Mouse (Mus musculus): ENCODE measurements at regions not wholly inside any gene's neighbourhood (a gene's known extent, or its start where the extent isn't known, plus 50 kb on each side); places are given as distances from the start of the nearest gene placed in this dataset.

DNA sequence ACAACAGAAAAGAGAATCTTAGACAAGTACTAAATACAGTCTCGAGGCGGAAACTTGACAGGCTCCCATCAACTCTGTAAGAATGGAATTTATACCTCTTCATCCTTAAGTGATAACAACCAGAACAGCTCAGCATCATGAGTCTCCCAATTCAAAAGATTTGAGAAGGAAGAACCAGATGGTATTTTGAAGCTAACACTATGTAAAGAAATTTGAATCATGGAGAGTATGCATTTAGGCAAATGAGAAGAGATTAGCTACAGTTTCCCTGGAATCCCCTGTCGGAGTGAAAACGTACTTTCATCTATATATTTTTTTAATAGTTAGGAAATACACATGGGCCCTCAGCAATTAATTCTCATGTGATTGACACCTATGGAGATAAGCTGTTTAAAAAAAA, 140.9 kb downstream of the Nrip1 start:
- Histone ChIP-seq H3K36me3 (ENCODE audit: control insufficient read depth, insufficient read depth, low read length) (no peaks in the 10 kb centered on the region), H3K4me1 (ENCODE audit: control insufficient read depth, insufficient read depth, low read length) (peaks cover 3% of the 10 kb centered on the region; the same call in 1 of the 2 replicates), H3K27ac (ENCODE audit: insufficient read depth, low read depth, low read length) (no peak overlapping the region), H3K27me3 (replicated peaks; ENCODE audit: control insufficient read depth, insufficient read depth, low read length) (no peaks in the 10 kb centered on the region), H3K4me3 (ENCODE audit: insufficient read depth, low read depth, low read length) (no peak overlapping the region)
- no peak for DNase-seq
- no peak for TF ChIP-seq CTCF (conservative IDR thresholded peaks at IDR 0.05; ENCODE audit: insufficient read depth, insufficient read length, low read depth, low read length)
- no peak for TF ChIP-seq POLR2A (IDR thresholded peaks at IDR 0.05; ENCODE audit: low read depth, low read length)
- 87% methylated on average over 4 of the region's 4 CpGs for WGBS

- Histone ChIP-seq H3K36me3 (ENCODE audit: control insufficient read depth, insufficient read depth, low read length) (no peaks in the 10 kb centered on the region), H3K4me3 (ENCODE audit: insufficient read depth, low read depth, low read length) (no peak overlapping the region), H3K4me1 (ENCODE audit: control insufficient read depth, insufficient read depth, low read length) (peaks cover 3% of the 10 kb centered on the region; the same call in 1 of the 2 replicates), H3K27me3 (replicated peaks; ENCODE audit: control insufficient read depth, insufficient read depth, low read length) (no peaks in the 10 kb centered on the region), H3K27ac (ENCODE audit: insufficient read depth, low read depth, low read length) (no peak overlapping the region)
- peak; percentile 26 for DNase-seq
- WGBS: 61% methylated on average over 3 of the region's 3 CpGs
- TF ChIP-seq CTCF (conservative IDR thresholded peaks at IDR 0.05; ENCODE audit: insufficient read depth, insufficient read length, low read depth, low read length): no peak
- TF ChIP-seq POLR2A (IDR thresholded peaks at IDR 0.05; ENCODE audit: low read depth, low read length): no peak
Measured at GRCm38 (mm10) chr16:76232174-76232573, 141.5 kb downstream of the Nrip1 start.

DNA sequence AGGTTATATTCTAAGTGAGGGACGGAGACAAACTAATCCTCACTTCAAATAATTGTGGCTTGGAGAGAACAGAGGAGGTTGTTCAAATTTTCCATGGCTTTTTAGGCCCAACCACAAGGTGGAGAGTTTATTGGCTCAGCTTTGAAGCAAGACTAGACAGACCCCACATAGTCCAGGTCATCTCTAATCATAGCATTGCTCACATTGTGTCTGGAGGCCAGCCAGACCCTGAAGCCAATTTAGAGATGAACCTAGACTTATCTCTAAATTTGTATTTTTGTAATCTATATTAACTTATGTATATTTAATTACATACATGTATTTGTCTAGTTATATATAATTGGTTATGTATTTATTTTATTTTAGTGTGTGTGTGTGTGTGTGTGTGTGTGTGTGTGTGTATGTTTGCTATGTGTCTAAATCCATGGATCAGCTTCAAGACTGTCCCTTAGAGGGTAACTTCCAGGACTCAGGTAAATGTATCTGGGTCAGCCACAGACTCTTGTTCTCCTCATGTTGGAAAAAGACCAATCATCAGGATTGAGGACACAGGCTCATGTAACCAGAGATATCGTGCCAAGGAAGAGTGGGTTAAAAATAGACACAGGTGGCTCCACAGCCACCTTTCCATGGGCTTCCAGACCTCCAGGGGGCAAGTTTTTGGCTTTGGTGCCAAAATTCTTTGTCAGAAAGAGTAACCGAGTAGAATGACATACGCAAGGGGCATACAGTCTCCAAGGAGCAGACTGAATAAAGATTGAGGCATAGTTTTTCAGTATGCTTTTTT, 142.9 kb downstream of the Nrip1 start:
- H3K27me3 ChIP-seq (replicated peaks; ENCODE audit: control insufficient read depth, insufficient read depth, low read length): no peaks in the 10 kb centered on the region
- no peak for TF ChIP-seq POLR2A (IDR thresholded peaks at IDR 0.05; ENCODE audit: low read depth, low read length)
- TF ChIP-seq CTCF (conservative IDR thresholded peaks at IDR 0.05; ENCODE audit: insufficient read depth, insufficient read length, low read depth, low read length): no peak
- peak; percentile 28 for DNase-seq
- no peak overlapping the region for H3K27ac ChIP-seq (ENCODE audit: insufficient read depth, low read depth, low read length)
- peaks cover 9% of the 10 kb centered on the region; the same call in 1 of the 2 replicates for H3K4me1 ChIP-seq (ENCODE audit: control insufficient read depth, insufficient read depth, low read length)
- no peak overlapping the region for H3K4me3 ChIP-seq (ENCODE audit: insufficient read depth, low read depth, low read length)
- H3K36me3 ChIP-seq (ENCODE audit: control insufficient read depth, insufficient read depth, low read length): no peaks in the 10 kb centered on the region
- WGBS: 70% methylated on average over 4 of the region's 4 CpGs

DNA sequence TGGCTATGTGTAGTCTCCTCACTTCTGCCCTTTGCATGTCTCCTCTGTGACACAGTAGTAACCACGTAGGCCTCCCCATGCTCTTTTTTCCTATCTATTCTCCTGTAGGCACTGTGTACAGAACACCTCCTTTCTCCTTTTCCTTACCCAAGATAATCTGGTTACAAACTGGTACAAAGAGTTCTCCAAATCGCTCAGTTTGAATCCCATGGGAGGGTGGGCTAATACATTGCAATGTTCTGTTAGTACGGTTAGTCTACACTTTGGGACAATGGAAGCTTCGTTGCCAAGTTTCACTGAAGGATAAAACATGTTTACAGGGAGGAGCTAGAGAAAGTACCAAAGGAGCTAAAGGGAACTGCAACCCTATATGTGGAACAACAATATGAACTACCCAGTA, 145.2 kb downstream of the Nrip1 start:
- H3K27me3 ChIP-seq (replicated peaks; ENCODE audit: control insufficient read depth, insufficient read depth, low read length): no peaks in the 10 kb centered on the region
- WGBS: 83% methylated on average over 4 of the region's 4 CpGs
- H3K36me3 ChIP-seq (ENCODE audit: control insufficient read depth, insufficient read depth, low read length): no peaks in the 10 kb centered on the region
- TF ChIP-seq POLR2A (IDR thresholded peaks at IDR 0.05; ENCODE audit: low read depth, low read length) (no peak), CTCF (conservative IDR thresholded peaks at IDR 0.05; ENCODE audit: insufficient read depth, insufficient read length, low read depth, low read length) (no peak)
- no peak for DNase-seq
- no peak overlapping the region for H3K4me3 ChIP-seq (ENCODE audit: insufficient read depth, low read depth, low read length)
- peaks cover 23% of the 10 kb centered on the region; the same call in 1 of the 2 replicates for H3K4me1 ChIP-seq (ENCODE audit: control insufficient read depth, insufficient read depth, low read length)
- H3K27ac ChIP-seq (ENCODE audit: insufficient read depth, low read depth, low read length): no peak overlapping the region

DNA sequence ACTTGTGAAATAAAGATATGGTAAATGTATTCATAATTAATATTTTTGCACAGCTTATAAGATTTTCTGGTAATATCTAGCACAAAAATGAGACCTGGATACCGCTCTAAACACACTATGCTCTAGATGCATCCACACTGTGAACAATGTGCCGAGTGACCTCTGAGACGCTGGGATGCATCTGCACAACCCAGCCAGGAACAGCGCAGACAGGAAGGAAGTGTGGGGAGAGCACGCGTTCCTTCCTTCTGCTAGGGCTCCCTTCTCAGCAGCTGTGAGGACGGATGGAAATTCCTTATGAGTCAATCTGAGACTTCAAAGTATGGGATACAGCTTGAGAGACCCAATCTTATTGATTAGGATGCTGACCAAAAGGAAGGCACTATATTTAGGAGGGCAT, 147.2 kb downstream of the Nrip1 start:
- Histone ChIP-seq H3K36me3 (ENCODE audit: control insufficient read depth, insufficient read depth, low read length) (no peaks in the 10 kb centered on the region), H3K27ac (ENCODE audit: insufficient read depth, low read depth, low read length) (no peak overlapping the region), H3K4me1 (ENCODE audit: control insufficient read depth, insufficient read depth, low read length) (peaks cover 28% of the 10 kb centered on the region; the same call in 1 of the 2 replicates), H3K27me3 (replicated peaks; ENCODE audit: control insufficient read depth, insufficient read depth, low read length) (no peaks in the 10 kb centered on the region), H3K4me3 (ENCODE audit: insufficient read depth, low read depth, low read length) (no peak overlapping the region)
- 65% methylated on average over 7 of the region's 7 CpGs for WGBS
- TF ChIP-seq POLR2A (IDR thresholded peaks at IDR 0.05; ENCODE audit: low read depth, low read length) (no peak), CTCF (conservative IDR thresholded peaks at IDR 0.05; ENCODE audit: insufficient read depth, insufficient read length, low read depth, low read length) (no peak)
- DNase-seq: peak; percentile 31

DNA sequence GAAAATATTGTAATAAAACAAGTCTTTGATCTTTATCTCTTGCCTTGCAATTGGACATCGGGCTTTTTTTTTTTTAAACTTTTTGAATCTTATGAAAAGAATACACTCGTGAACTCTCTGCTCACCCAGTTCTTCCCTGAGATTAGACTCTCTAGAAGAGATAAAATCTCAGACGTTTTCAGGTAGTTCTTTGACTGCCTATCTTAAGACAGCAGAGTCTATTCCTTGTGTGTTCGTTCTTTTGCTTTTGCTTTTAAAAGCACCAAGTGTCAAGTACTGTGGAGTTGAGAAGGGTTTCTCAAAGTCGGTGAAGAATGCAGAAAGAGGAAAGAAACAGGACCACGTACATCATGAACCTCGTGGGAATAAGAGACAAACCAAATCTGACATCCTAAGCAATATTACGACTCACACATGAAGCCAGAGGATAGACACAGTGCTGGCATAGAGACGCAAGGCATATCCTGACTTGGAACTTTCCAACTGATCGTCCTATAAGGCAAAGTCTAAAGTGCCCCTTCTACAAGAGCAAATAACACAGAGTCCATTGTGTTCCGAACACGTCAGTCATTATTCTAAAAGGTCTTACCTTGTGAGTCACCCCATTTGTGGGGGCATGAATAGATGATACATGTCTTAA, 147.9 kb downstream of the Nrip1 start:
- peak; percentile 44 for DNase-seq
- Histone ChIP-seq H3K27me3 (replicated peaks; ENCODE audit: control insufficient read depth, insufficient read depth, low read length) (no peaks in the 10 kb centered on the region), H3K4me3 (ENCODE audit: insufficient read depth, low read depth, low read length) (no peak overlapping the region), H3K4me1 (ENCODE audit: control insufficient read depth, insufficient read depth, low read length) (peaks cover 28% of the 10 kb centered on the region; the same call in 1 of the 2 replicates), H3K36me3 (ENCODE audit: control insufficient read depth, insufficient read depth, low read length) (no peaks in the 10 kb centered on the region), H3K27ac (ENCODE audit: insufficient read depth, low read depth, low read length) (peak overlapping the region; percentile 85)
- WGBS: 34% methylated on average over 12 of the region's 12 CpGs
- TF ChIP-seq CTCF (conservative IDR thresholded peaks at IDR 0.05; ENCODE audit: insufficient read depth, insufficient read length, low read depth, low read length): no peak
- no peak for TF ChIP-seq POLR2A (IDR thresholded peaks at IDR 0.05; ENCODE audit: low read depth, low read length)
